Mouse (Mus musculus): ENCODE results near the gene Chd6. TPM values are rescaled to one million over a fixed set of nuclear protein-coding genes. Genes with fewer than 3 reads are reported as not detected.

Gene Chd6
- polyA plus RNA-seq, 1 experiment from 2014 or later: 35.3 TPM

DNA sequence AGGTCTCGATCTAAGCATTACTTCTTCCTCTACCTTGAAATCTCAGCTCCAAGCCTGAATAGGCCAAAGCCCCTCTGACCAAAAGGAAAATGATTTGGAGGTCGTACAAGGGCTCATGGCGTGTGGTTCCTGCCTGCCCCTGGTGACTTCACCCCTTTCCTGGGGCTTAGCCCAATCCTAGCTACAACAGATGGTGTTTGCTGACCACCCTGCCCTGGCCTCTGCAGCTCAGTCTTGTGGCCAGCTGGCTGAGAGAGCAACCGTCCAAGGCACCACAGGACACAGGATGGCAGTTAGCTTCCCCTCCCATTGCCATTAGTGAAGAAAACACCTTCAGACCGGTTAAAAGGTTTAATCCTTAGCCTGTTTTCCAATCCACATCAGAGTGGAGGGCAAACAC lies 202.8 kb downstream of the Chd6 start:
- TF ChIP-seq CTCF (IDR thresholded peaks at IDR 0.05; ENCODE audit: low read depth): no peak
- DNase-seq (no peak), ATAC-seq (ENCODE audit: insufficient read depth) (no peak)
- no peak overlapping the region for H3K9ac ChIP-seq
- 78% methylated on average over 5 of the region's 5 CpGs for WGBS
- no peaks in the 10 kb centered on the region for H3K4me1 ChIP-seq (ENCODE audit: insufficient read depth)
- no peak overlapping the region for H3K4me2 ChIP-seq
- H3K4me3 ChIP-seq (ENCODE audit: low read depth, low read length): no peak overlapping the region
- H3K36me3 ChIP-seq (ENCODE audit: insufficient read depth): no peaks in the 10 kb centered on the region
- peaks cover 5% of the 10 kb centered on the region; the same call in 1 of the 2 replicates for H3K27me3 ChIP-seq (ENCODE audit: insufficient read depth, low read length)
- no peaks in the 10 kb centered on the region for H3K9me3 ChIP-seq (ENCODE audit: low read depth, low read length)
- no peak overlapping the region for H3K27ac ChIP-seq (ENCODE audit: low read depth)

DNA sequence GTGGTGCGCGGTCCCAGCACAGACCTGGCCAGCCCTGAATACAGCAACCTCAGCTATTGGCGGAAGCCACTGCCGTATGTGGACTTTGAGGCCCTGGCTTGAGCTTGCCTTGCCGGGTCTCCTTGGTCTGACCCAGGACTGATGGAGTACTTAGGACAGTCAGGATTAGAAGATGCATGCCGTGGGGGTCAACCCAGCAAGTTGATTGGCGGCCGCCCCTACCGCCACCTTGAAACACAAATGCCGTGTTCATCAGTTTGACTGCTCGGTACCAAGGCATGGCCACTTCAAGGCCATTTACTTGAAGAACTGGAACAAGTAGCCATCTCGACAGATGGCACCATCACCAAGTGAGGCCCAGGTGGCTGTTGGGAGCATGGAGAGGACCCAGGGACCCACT lies 203.6 kb downstream of the Chd6 start:
- no peak overlapping the region for H3K9ac ChIP-seq
- DNase-seq: no peak
- 93% methylated on average over 12 of the region's 12 CpGs for WGBS

GRCm38 (mm10) chr2:160901656-160902412 lies 207.0 kb downstream of the Chd6 start:
- TF ChIP-seq CTCF (IDR thresholded peaks at IDR 0.05; ENCODE audit: low read depth): no peak
- Histone ChIP-seq H3K9ac (no peak overlapping the region), H3K36me3 (ENCODE audit: insufficient read depth) (no peaks in the 10 kb centered on the region), H3K4me3 (ENCODE audit: low read depth, low read length) (no peak overlapping the region), H3K27me3 (ENCODE audit: insufficient read depth, low read length) (no peaks in the 10 kb centered on the region), H3K9me3 (ENCODE audit: low read depth, low read length) (no peaks in the 10 kb centered on the region), H3K4me1 (ENCODE audit: insufficient read depth) (no peaks in the 10 kb centered on the region), H3K4me2 (no peak overlapping the region), H3K27ac (ENCODE audit: low read depth) (no peak overlapping the region)
- ATAC-seq (ENCODE audit: insufficient read depth) (no peak), DNase-seq (no peak)
- WGBS: 74% methylated on average over 7 of the region's 7 CpGs

More for the DNA sequence above, 203.6 kb downstream of the Chd6 start:
- Histone ChIP-seq H3K9me3 (ENCODE audit: low read depth, low read length) (no peaks in the 10 kb centered on the region), H3K36me3 (ENCODE audit: insufficient read depth) (no peaks in the 10 kb centered on the region), H3K27ac (ENCODE audit: low read depth) (no peak overlapping the region), H3K4me3 (ENCODE audit: low read depth, low read length) (no peak overlapping the region), H3K27me3 (ENCODE audit: insufficient read depth, low read length) (peaks cover 3% of the 10 kb centered on the region; the same call in 1 of the 2 replicates), H3K4me2 (no peak overlapping the region), H3K4me1 (ENCODE audit: insufficient read depth) (no peaks in the 10 kb centered on the region)
- TF ChIP-seq CTCF (IDR thresholded peaks at IDR 0.05; ENCODE audit: low read depth): no peak
- no peak for ATAC-seq (ENCODE audit: insufficient read depth)

Other genes starting within 250 kb of the Chd6 start
- 12.0 and 13.0 TPM in 2 replicates for gene Zhx3, start 236.1 kb downstream of the Chd6 start, polyA plus RNA-seq (2014; fragmentation: Nextera tagmentation; extraction: Ambion mirVana)
- 1.5 and 2.5 TPM in 2 replicates for gene Lpin3, start 228.4 kb downstream of the Chd6 start, polyA plus RNA-seq (2014; fragmentation: Nextera tagmentation; extraction: Ambion mirVana)
- gene Emilin3, start 196.7 kb downstream of the Chd6 start, polyA plus RNA-seq (2014; fragmentation: Nextera tagmentation; extraction: Ambion mirVana): 10.6 and 14.0 TPM in 2 replicates

All from lung, embryonic 14.5 days (tissue).